Mouse (Mus musculus) CH12.LX (cell line): ENCODE results near the gene Gpr152. TPM values are rescaled to one million over a fixed set of nuclear protein-coding genes. Genes with fewer than 3 reads are reported as not detected.
A peak's percentile ranks its signal among the peaks of the same experiment; 100 is the strongest.

Experiments
- DNase-seq: peaks from one replicate; pipeline ENCODE4 v3.0.0-alpha.2; 2013; ENCODE audit errors: extremely low read depth
- H3K27ac ChIP-seq: 2 replicates; pipeline ENCODE4 v1.5.1; 2012; ENCODE audit warnings: low read depth, mild to moderate bottlenecking, control low read depth, moderate library complexity; ENCODE audit not compliant: insufficient read depth
- H3K27me3 ChIP-seq: replicated peaks from 2 replicates; pipeline ENCODE3; 2012; ENCODE audit warnings: inconsistent platforms
- H3K36me3 ChIP-seq, 2 experiments: replicated peaks in 1 of 2; 2 replicates each; pipeline versions ENCODE3 to v1.6.1; 2012; ENCODE audit warnings: inconsistent platforms in 1 of 2, low read length in 1 of 2, mild to moderate bottlenecking in 1 of 2, mixed read lengths in 1 of 2, moderate library complexity in 1 of 2; ENCODE audit not compliant: control insufficient read depth in 1 of 2, insufficient read depth in 1 of 2
- H3K4me1 ChIP-seq, 2 experiments: 2 replicates each; pipeline ENCODE4 v1.6.1; 2012; ENCODE audit warnings: inconsistent platforms in 1 of 2, moderate library complexity in 1 of 2; ENCODE audit not compliant: insufficient read depth in 2 of 2, control insufficient read depth in 1 of 2
- H3K4me2 ChIP-seq: 2 replicates; pipeline ENCODE4 v1.6.1; 2012; ENCODE audit warnings: low read depth, mild to moderate bottlenecking, control low read depth; ENCODE audit not compliant: poor library complexity, insufficient read depth, severe bottlenecking
- H3K4me3 ChIP-seq, 3 experiments: fragments of 150-350 bp in 1 of 3; sonication (generic) in 1 of 3; replicated peaks in 1 of 3; 2 replicates each; pipeline versions ENCODE3 to v1.5.1; 2011 to 2012; ENCODE audit warnings: low read depth in 2 of 3, low read length in 2 of 3, mild to moderate bottlenecking in 2 of 3, moderate library complexity in 2 of 3, control low read depth in 1 of 3, improper control_type of control experiment in 1 of 3, inconsistent platforms in 1 of 3, mixed read lengths in 1 of 3; ENCODE audit not compliant: poor library complexity in 1 of 3
- H3K79me2 ChIP-seq: replicated peaks from 2 replicates; pipeline ENCODE4 v1.6.1; 2012; ENCODE audit warnings: mild to moderate bottlenecking, moderate library complexity; ENCODE audit not compliant: control insufficient read depth, poor library complexity, insufficient read depth, severe bottlenecking; ENCODE audit errors: extremely low read depth
- H3K9ac ChIP-seq: 2 replicates; pipeline ENCODE4 v1.6.1; 2012; ENCODE audit warnings: low read depth, mild to moderate bottlenecking, control low read depth, moderate library complexity; ENCODE audit not compliant: insufficient read depth
- H3K9me3 ChIP-seq: replicated peaks from 2 replicates; pipeline ENCODE3; 2012; ENCODE audit warnings: low read length, inconsistent platforms, mixed read lengths
- BHLHE40 ChIP-seq: IDR thresholded peaks from 2 replicates; pipeline ENCODE4 v1.6.1; 2011; ENCODE audit warnings: mild to moderate bottlenecking, low read depth, low read length, improper control_type of control experiment
- CHD1 ChIP-seq: IDR thresholded peaks from 2 replicates; pipeline ENCODE4 v1.6.1; 2012; ENCODE audit warnings: low read depth, low read length, improper control_type of control experiment, inconsistent platforms
- CHD2 ChIP-seq: IDR thresholded peaks from 2 replicates; pipeline ENCODE4 v1.6.1; 2011; ENCODE audit warnings: low read length, improper control_type of control experiment
- CTCF ChIP-seq, 2 experiments: IDR thresholded peaks in 1 of 2; conservative IDR thresholded peaks in 1 of 2; 2 replicates each; pipeline ENCODE4 v1.5.1; 2011 to 2012; ENCODE audit warnings: low read depth in 2 of 2, low read length in 2 of 2, improper control_type of control experiment in 1 of 2, inconsistent platforms in 1 of 2, mild to moderate bottlenecking in 1 of 2, moderate library complexity in 1 of 2
- E2F4 ChIP-seq: IDR thresholded peaks from 2 replicates; pipeline ENCODE4 v1.6.1; 2011; ENCODE audit warnings: low read depth, low read length, improper control_type of control experiment; ENCODE audit not compliant: insufficient replicate concordance
- ELF1 ChIP-seq: IDR thresholded peaks from 2 replicates; pipeline ENCODE4 v1.6.1; 2014; ENCODE audit warnings: low read depth, mild to moderate bottlenecking, inconsistent platforms, low read length, improper control_type of control experiment
- EP300 ChIP-seq: IDR thresholded peaks from 2 replicates; pipeline ENCODE4 v1.6.1; 2011; ENCODE audit warnings: low read length, improper control_type of control experiment
- ETS1 ChIP-seq: conservative IDR thresholded peaks from 2 replicates; pipeline ENCODE4 v1.6.1; 2012; ENCODE audit warnings: low read depth, mild to moderate bottlenecking, inconsistent platforms, low read length, improper control_type of control experiment, moderate library complexity
- GABPA ChIP-seq: IDR thresholded peaks from 2 replicates; pipeline ENCODE4 v1.6.1; 2012; ENCODE audit warnings: low read depth, low read length, improper control_type of control experiment, inconsistent platforms; ENCODE audit not compliant: insufficient replicate concordance
- HCFC1 ChIP-seq: IDR thresholded peaks from 2 replicates; pipeline ENCODE4 v1.6.1; 2012; ENCODE audit warnings: low read depth, mild to moderate bottlenecking, inconsistent platforms, low read length, improper control_type of control experiment
- IRF4 ChIP-seq: IDR thresholded peaks from 2 replicates; pipeline ENCODE4 v1.6.1; 2014; ENCODE audit warnings: low read depth, mild to moderate bottlenecking, inconsistent platforms, low read length, improper control_type of control experiment
- JUN ChIP-seq: IDR thresholded peaks from 2 replicates; pipeline ENCODE4 v1.6.1; 2011; ENCODE audit warnings: low read depth, mild to moderate bottlenecking, low read length, improper control_type of control experiment, moderate library complexity; ENCODE audit not compliant: insufficient read depth
- JUND ChIP-seq: conservative IDR thresholded peaks from 2 replicates; pipeline ENCODE4 v1.6.1; 2011; ENCODE audit warnings: low read depth, low read length, improper control_type of control experiment
- KAT2A ChIP-seq: IDR thresholded peaks from 2 replicates; pipeline ENCODE4 v1.6.1; 2012; ENCODE audit warnings: low read length, improper control_type of control experiment, inconsistent platforms; ENCODE audit not compliant: insufficient replicate concordance
- MAFK ChIP-seq: IDR thresholded peaks from 2 replicates; pipeline ENCODE4 v1.6.1; 2011; ENCODE audit warnings: low read length, improper control_type of control experiment; ENCODE audit not compliant: insufficient replicate concordance
- MAX ChIP-seq: IDR thresholded peaks from 2 replicates; pipeline ENCODE4 v1.6.1; 2011; ENCODE audit warnings: low read length, improper control_type of control experiment
- MAZ ChIP-seq: IDR thresholded peaks from 2 replicates; pipeline ENCODE4 v1.6.1; 2012; ENCODE audit warnings: low read depth, mild to moderate bottlenecking, inconsistent platforms, low read length, improper control_type of control experiment, moderate library complexity
- MEF2A ChIP-seq: IDR thresholded peaks from 2 replicates; pipeline ENCODE4 v1.6.1; 2014; ENCODE audit warnings: low read depth, mild to moderate bottlenecking, inconsistent platforms, low read length, improper control_type of control experiment, borderline replicate concordance
- MXI1 ChIP-seq: IDR thresholded peaks from 2 replicates; pipeline ENCODE4 v1.6.1; 2011; ENCODE audit warnings: mild to moderate bottlenecking, low read depth, low read length, improper control_type of control experiment
- MYC ChIP-seq: IDR thresholded peaks from 2 replicates; pipeline ENCODE4 v1.6.1; 2011; ENCODE audit warnings: low read depth, mild to moderate bottlenecking, improper control_type of control experiment, low read length
- NELFE ChIP-seq: IDR thresholded peaks from 2 replicates; pipeline ENCODE4 v1.6.1; 2011; ENCODE audit warnings: low read depth, low read length, improper control_type of control experiment
- NRF1 ChIP-seq: IDR thresholded peaks from 2 replicates; pipeline ENCODE4 v1.6.1; 2014; ENCODE audit warnings: low read depth, mild to moderate bottlenecking, inconsistent platforms, low read length, improper control_type of control experiment, moderate library complexity
- PAX5 ChIP-seq: IDR thresholded peaks from 2 replicates; pipeline ENCODE4 v1.6.1; 2012; ENCODE audit warnings: low read length, inconsistent platforms, mixed read lengths
- POLR2A ChIP-seq: IDR thresholded peaks from 2 replicates; pipeline ENCODE4 v1.6.1; 2011; ENCODE audit warnings: low read depth, mild to moderate bottlenecking, improper control_type of control experiment, low read length
- POLR2AphosphoS2 ChIP-seq: IDR thresholded peaks from 2 replicates; pipeline ENCODE4 v1.6.1; 2011; ENCODE audit warnings: low read depth, low read length, improper control_type of control experiment
- RAD21 ChIP-seq: IDR thresholded peaks from 2 replicates; pipeline ENCODE4 v1.6.1; 2011; ENCODE audit warnings: low read depth, mild to moderate bottlenecking, low read length, improper control_type of control experiment, moderate library complexity
- RCOR1 ChIP-seq: conservative IDR thresholded peaks from 2 replicates; pipeline ENCODE4 v1.6.1; 2012; ENCODE audit warnings: low read depth, mild to moderate bottlenecking, inconsistent platforms, low read length, improper control_type of control experiment
- SIN3A ChIP-seq: IDR thresholded peaks from 2 replicates; pipeline ENCODE4 v1.6.1; 2012; ENCODE audit warnings: low read length, improper control_type of control experiment, inconsistent platforms
- SMC3 ChIP-seq: IDR thresholded peaks from 2 replicates; pipeline ENCODE4 v1.6.1; 2011; ENCODE audit warnings: low read depth, low read length, improper control_type of control experiment
- TBP ChIP-seq: conservative IDR thresholded peaks from 2 replicates; pipeline ENCODE4 v1.6.1; 2011; ENCODE audit warnings: low read depth, low read length, improper control_type of control experiment
- TCF12 ChIP-seq: IDR thresholded peaks from 2 replicates; pipeline ENCODE4 v1.6.1; 2014; ENCODE audit warnings: low read depth, mild to moderate bottlenecking, inconsistent platforms, low read length, improper control_type of control experiment
- UBTF ChIP-seq: IDR thresholded peaks from 2 replicates; pipeline ENCODE4 v1.6.1; 2012; ENCODE audit warnings: low read depth, mild to moderate bottlenecking, inconsistent platforms, low read length, improper control_type of control experiment, moderate library complexity
- USF1 ChIP-seq: IDR thresholded peaks from 2 replicates; pipeline ENCODE4 v1.6.1; 2014; ENCODE audit warnings: low read depth, mild to moderate bottlenecking, inconsistent platforms, low read length, improper control_type of control experiment
- USF2 ChIP-seq: conservative IDR thresholded peaks from 2 replicates; pipeline ENCODE4 v1.6.1; 2011; ENCODE audit warnings: low read depth, low read length, improper control_type of control experiment
- ZC3H11A ChIP-seq: IDR thresholded peaks from 2 replicates; pipeline ENCODE4 v1.6.1; 2012; ENCODE audit warnings: low read depth, mild to moderate bottlenecking, inconsistent platforms, low read length, improper control_type of control experiment
- ZKSCAN1 ChIP-seq: IDR thresholded peaks from 2 replicates; pipeline ENCODE4 v1.6.1; 2012; ENCODE audit warnings: low read depth, inconsistent platforms, low read length, improper control_type of control experiment, borderline replicate concordance
- ZMIZ1 ChIP-seq: IDR thresholded peaks from 2 replicates; pipeline ENCODE4 v1.6.1; 2012; ENCODE audit warnings: low read depth, mild to moderate bottlenecking, inconsistent platforms, low read length, improper control_type of control experiment
- ZNF384 ChIP-seq: IDR thresholded peaks from 2 replicates; pipeline ENCODE4 v1.6.1; 2012; ENCODE audit warnings: low read depth, low read length, improper control_type of control experiment, inconsistent platforms
- dilution Hi-C: fragments of 300-500 bp; cut with MboI; formaldehyde crosslinking; loops from 2 replicates; pipeline ENCODE4 v1.14.3; 2020; ENCODE audit warnings: low sequenced_read_pairs; ENCODE audit not compliant: extremely low pct_unique_long_range_greater_than_20kb, extremely low pct_ligation_motif_present
- in situ Hi-C: fragments of 300-500 bp; cut with MboI; formaldehyde crosslinking; loops from 3 replicates; pipeline ENCODE4 v1.14.3; 2019; ENCODE audit warnings: low sequenced_read_pairs, low pct_ligation_motif_present, low pct_unique_long_range_greater_than_20kb, mixed read lengths
- polyA plus RNA-seq: library from polyadenylated mRNA; unstranded; fragments of >175 nt; gene quantifications from 2 replicates; pipeline ENCODE4 v1.2.1, GENCODE M21; 2012; ENCODE audit warnings: low read depth; ENCODE audit not compliant: insufficient read length
- total RNA-seq, 2 experiments: library from RNA; depleted of rRNA; stranded (reverse); fragments of 300-350 nt in 1 of 2; fragments of >200 nt in 1 of 2; gene quantifications; 2 replicates each; pipeline ENCODE4 v1.2.3; 2012 to 2014

Gene Gpr152
- total and polyA plus RNA-seq, 3 experiments = 0.05 to 0.71 (median 0.17) TPM

GRCm38 (mm10) chr19:4099056-4099455 is 40.5 kb upstream of the Gpr152 start:
- peak overlapping the region; percentile 51 for H3K9ac ChIP-seq

GRCm38 (mm10) chr19:4099837-4100717 is 39.5 kb upstream of the Gpr152 start, which contains the start of gene Pitpnm1:
TSS of gene Pitpnm1 (plus strand) at chr19:4099998.
- H3K79me2 ChIP-seq = peaks cover 9% of the 10 kb centered on the region
- no peaks in the 10 kb centered on the region for H3K27me3 ChIP-seq
- H3K27ac ChIP-seq = peak within 1 kb of the TSS; percentile 78
- peaks cover 31 to 50% of the 10 kb centered on the region in 2 experiments for H3K36me3 ChIP-seq
- H3K9ac ChIP-seq = peak within 1 kb of the TSS; percentile 51
- dilution Hi-C loops = no loop called here
- peak; percentile 64 for DNase-seq
- H3K4me3 ChIP-seq = peak within 1 kb of the TSS; percentile 82 to 92 (median 87)
- H3K4me1 ChIP-seq = peaks cover 18 to 72% of the 10 kb centered on the region in 2 experiments
- H3K4me2 ChIP-seq = peak within 1 kb of the TSS; percentile 89
- H3K9me3 ChIP-seq = no peaks in the 10 kb centered on the region
- in situ Hi-C loops = no loop called here
- TF ChIP-seq TBP = no peak
- no peak for TF ChIP-seq JUN
- no peak for TF ChIP-seq ZNF384
- no peak for TF ChIP-seq ELF1
- TF ChIP-seq EP300 = no peak
- TF ChIP-seq HCFC1 = no peak
- TF ChIP-seq CHD2 = no peak
- TF ChIP-seq CTCF (conservative IDR thresholded peaks at IDR 0.05 in 1 of 2, IDR thresholded peaks at IDR 0.05 in 1 of 2; ENCODE audit: low read depth in 2 of 2, low read length in 2 of 2) = no peak
- TF ChIP-seq MXI1 = peak; percentile 43
- TF ChIP-seq POLR2AphosphoS2 = no peak
- TF ChIP-seq POLR2A = peak; percentile 57; the same call in 1 of the 2 replicates
- TF ChIP-seq CHD1 = no peak
- no peak for TF ChIP-seq JUND
- no peak for TF ChIP-seq BHLHE40
- peak; percentile 2; the same call in 1 of the 2 replicates for TF ChIP-seq NRF1
- TF ChIP-seq USF2 = no peak

More at GRCm38 (mm10) chr19:4099056-4099455, 40.5 kb upstream of the Gpr152 start:
- Histone ChIP-seq H3K27me3 (no peaks in the 10 kb centered on the region), H3K79me2 (peaks cover 9% of the 10 kb centered on the region), H3K4me2 (peak overlapping the region; percentile 89), H3K9me3 (no peaks in the 10 kb centered on the region), H3K27ac (peak overlapping the region; percentile 78), H3K4me3 (peak overlapping the region in 2 of 3 experiments; percentile 87 to 92), H3K4me1 (peaks cover 18 to 64% of the 10 kb centered on the region in 2 experiments), H3K36me3 (peaks cover 23 to 39% of the 10 kb centered on the region in 2 experiments)
- dilution Hi-C loops = no loop called here
- in situ Hi-C loops = no loop called here
- TF ChIP-seq POLR2A (0 out of 2 replicates have a peak, but pooled peaks have one; percentile 28), HCFC1 (peak; percentile 58), SIN3A (peak; percentile 82), ZNF384 (no peak), POLR2AphosphoS2 (no peak), RCOR1 (no peak), EP300 (no peak), MAFK (no peak), MXI1 (peak; percentile 66), CHD1 (no peak), MAX (peak; percentile 40; the same call in 1 of the 2 replicates), TCF12 (peak; percentile 50; the same call in 1 of the 2 replicates), TBP (no peak), ZC3H11A (peak; percentile 48), UBTF (no peak), JUN (no peak), MAZ (peak; percentile 73; the same call in 1 of the 2 replicates), SMC3 (peak; percentile 97), ZMIZ1 (no peak), USF1 (no peak), GABPA (no peak), USF2 (no peak), MEF2A (no peak; the same call in 1 of the 2 replicates), MYC (0 out of 2 replicates have a peak, but pooled peaks have one; percentile 35), ZKSCAN1 (no peak), NRF1 (peak; percentile 33; the same call in 1 of the 2 replicates), JUND (no peak), E2F4 (no peak), PAX5 (no peak), NELFE (peak; percentile 29; the same call in 1 of the 2 replicates), RAD21 (peak; percentile 88), ETS1 (0 out of 2 replicates have a peak, but pooled peaks have one; percentile 28), BHLHE40 (0 out of 2 replicates have a peak, but pooled peaks have one; percentile 27), KAT2A (no peak), CHD2 (0 out of 2 replicates have a peak, but pooled peaks have one; percentile 9), ELF1 (peak; percentile 56; the same call in 1 of the 2 replicates), IRF4 (no peak; the same call in 1 of the 2 replicates), CTCF (conservative IDR thresholded peaks at IDR 0.05 in 1 of 2, IDR thresholded peaks at IDR 0.05 in 1 of 2; ENCODE audit: low read depth in 2 of 2, low read length in 2 of 2) (peak; percentile 64 to 97)
- DNase-seq = peak; percentile 94
